Comparison of ENCODE assay signal across 11 mouse cellular contexts in genomic region chr5:148632516-148633170, GRCm38 (mm10).
DNase-seq lines count a peak whose midpoint lies in the region; ATAC-seq lines count a peak whose summit lies in the region.
"Had no signal": no experiment of that assay in that cellular context is flagged by ENCODE, and none has a peak within 500 bp of the region (broad histone marks: within the 10 kb centered on the region; RNA-seq: fewer than 3 reads in every experiment).

No protein-coding gene starts in this region.

- no peak overlapping the region for H3K4me2 ChIP-seq in stomach, embryonic 15.5 days
- H3K4me2 ChIP-seq: embryonic facial prominence, embryonic 15.5 days; neural tube, embryonic 12.5 days had no signal

- 42% methylated on average over 11 of the region's 11 CpGs for whole genome bisulfite sequencing in stomach, embryonic 15.5 days

- H3K4me3 ChIP-seq in stomach, embryonic 15.5 days (replicated peaks), result no peak overlapping the region
- H3K4me3 ChIP-seq: embryonic facial prominence, embryonic 15.5 days; neural tube, embryonic 12.5 days had no signal

- intact Hi-C loops in heart, postnatal 36 days (cut with DNase I), result no loop called here

- H3K9ac ChIP-seq in stomach, embryonic 15.5 days, result no peak overlapping the region
- H3K9ac ChIP-seq: embryonic facial prominence, embryonic 15.5 days; neural tube, embryonic 12.5 days had no signal

- ATAC-seq in stomach, embryonic 15.5 days (ENCODE audit: insufficient read depth, low FRiP score, low read depth), result no peak; the same call in 1 of the 2 replicates
- no peak for ATAC-seq in monocyte, adult 5-6 weeks (replicated peaks; ENCODE audit: insufficient number of reproducible peaks, low FRiP score, low TSS enrichment, poor library complexity, severe bottlenecking)

- peak overlapping the region; percentile 21; the same call in 1 of the 2 replicates for H3K27ac ChIP-seq in stomach, embryonic 15.5 days
- H3K27ac ChIP-seq: embryonic facial prominence, embryonic 15.5 days; neural tube, embryonic 12.5 days had no signal

- peak; percentile 11 for DNase-seq in adrenal gland, adult 8-10 months
- DNase-seq in adrenal gland, postnatal 36 days, result no peak
- DNase-seq in ovary, adult 18-20 months (ENCODE audit: low spot score), result peak; percentile 19
- no peak for DNase-seq in ovary, postnatal 14 days (ENCODE audit: low spot score)
- peak; percentile 29 to 31 for DNase-seq in heart, postnatal 36 days
- no peak for DNase-seq in spleen, adult 18-20 months
- DNase-seq: B cell, adult 2 months had no signal

- H3K27me3 ChIP-seq in stomach, embryonic 15.5 days (replicated peaks), result no peaks in the 10 kb centered on the region
- H3K27me3 ChIP-seq: embryonic facial prominence, embryonic 15.5 days; neural tube, embryonic 12.5 days had no signal

- H3K36me3 ChIP-seq in stomach, embryonic 15.5 days, result no peaks in the 10 kb centered on the region
- H3K36me3 ChIP-seq: embryonic facial prominence, embryonic 15.5 days; neural tube, embryonic 12.5 days had no signal

- peaks cover 2% of the 10 kb centered on the region; the same call in 1 of the 2 replicates for H3K4me1 ChIP-seq in stomach, embryonic 15.5 days
- H3K4me1 ChIP-seq: neural tube, embryonic 12.5 days had no signal

- no peaks in the 10 kb centered on the region for H3K9me3 ChIP-seq in stomach, embryonic 15.5 days
- H3K9me3 ChIP-seq: embryonic facial prominence, embryonic 15.5 days; neural tube, embryonic 12.5 days had no signal

Comparison
In these comparisons a context has a peak if more than half of its experiments do, and no peak if none do; other contexts are left out.
1. DNase-seq: peak in adrenal gland, adult 8-10 months (single experiment), ovary, adult 18-20 months (single experiment) and heart, postnatal 36 days (2 of 2); none in adrenal gland, postnatal 36 days (0 of 2), ovary, postnatal 14 days (single experiment) and spleen, adult 18-20 months (0 of 2).